Mouse (Mus musculus) gastrocnemius, adult 2 months (tissue): Measurements from ENCODE around the gene Pdia4. TPM values are rescaled to one million over a fixed set of nuclear protein-coding genes. Genes with fewer than 3 reads are reported as not detected.
"Not testable (repeated sequence)": the region's sequence is repeated elsewhere in the genome, so short reads cannot be mapped to it uniquely, and the experiment has no call there.

Experiments used
- DNase-seq: peaks from one replicate; pipeline ENCODE4 v3.0.0; 2022
- H3K27ac ChIP-seq: fragments of 200-600 bp; 2 replicates; pipeline ENCODE4 v1.8.1; 2022; ENCODE audit warnings: mild to moderate bottlenecking
- H3K4me3 ChIP-seq: fragments of 200-600 bp; 2 replicates; pipeline ENCODE4 v1.8.1; 2022; ENCODE audit warnings: mild to moderate bottlenecking, moderate library complexity
- intact Hi-C: fragments of 180-260 bp; cut with DNase I; formaldehyde crosslinking; loops from one replicate; pipeline ENCODE4 v1.15.1; 2025
- microRNA-seq: library from miRNA; unstranded; fragments of <30 nt; microRNA quantifications from one replicate; pipeline ENCODE4 v1.2.0, GENCODE M21; 2021
- total RNA-seq, 2 experiments: library from RNA; stranded (reverse); gene quantifications; 2 replicates each; pipeline ENCODE4 v1.2.3; 2021

Gene Pdia4
- total RNA-seq, 2 experiments from 2014 or later: 11.2 to 18.9 TPM

DNA sequence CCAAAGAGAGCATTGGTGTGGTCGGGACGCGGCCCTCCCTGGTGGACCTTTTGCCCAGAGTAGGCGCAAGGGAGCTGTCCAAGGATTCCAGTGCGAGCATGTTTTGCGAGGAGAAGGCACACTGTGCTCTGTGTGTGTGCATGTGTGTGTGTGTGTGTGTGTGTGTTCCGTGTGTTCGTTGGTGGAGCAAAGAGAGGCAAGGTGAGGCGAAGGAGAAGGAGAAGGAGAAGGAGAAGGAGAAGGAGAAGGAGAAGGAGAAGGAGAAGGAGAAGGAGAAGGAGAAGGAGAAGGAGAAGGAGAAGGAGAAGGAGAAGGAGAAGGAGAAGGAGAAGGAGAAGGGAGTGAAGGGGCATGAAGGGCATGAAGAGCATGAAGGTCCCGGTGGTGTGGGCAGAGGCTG is 50.5 kb downstream of the Pdia4 start:
- H3K4me3 ChIP-seq, H3K27ac ChIP-seq, DNase-seq, intact Hi-C loops: not testable (repeated sequence)

DNA sequence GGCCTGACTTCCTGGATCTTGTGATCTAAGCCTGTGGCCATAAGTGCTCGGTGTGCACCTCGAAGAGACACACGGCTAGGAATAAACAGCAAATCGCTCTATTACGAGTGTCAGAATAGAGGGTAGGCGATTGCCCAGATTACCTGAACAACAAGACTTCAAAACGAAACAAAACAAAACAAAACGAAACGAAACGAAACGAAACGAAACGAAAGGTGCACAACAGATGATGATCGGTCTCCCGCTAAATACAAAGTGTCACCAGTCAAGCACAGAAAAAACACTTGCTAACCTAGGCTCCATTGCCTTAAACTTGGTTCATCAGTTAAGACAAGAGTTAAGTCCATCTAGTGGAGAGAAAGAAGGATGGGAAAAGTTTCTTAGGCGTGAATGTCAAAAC is 53.8 kb downstream of the Pdia4 start:
- H3K27ac ChIP-seq, DNase-seq, H3K4me3 ChIP-seq, intact Hi-C loops: not testable (repeated sequence)

DNA sequence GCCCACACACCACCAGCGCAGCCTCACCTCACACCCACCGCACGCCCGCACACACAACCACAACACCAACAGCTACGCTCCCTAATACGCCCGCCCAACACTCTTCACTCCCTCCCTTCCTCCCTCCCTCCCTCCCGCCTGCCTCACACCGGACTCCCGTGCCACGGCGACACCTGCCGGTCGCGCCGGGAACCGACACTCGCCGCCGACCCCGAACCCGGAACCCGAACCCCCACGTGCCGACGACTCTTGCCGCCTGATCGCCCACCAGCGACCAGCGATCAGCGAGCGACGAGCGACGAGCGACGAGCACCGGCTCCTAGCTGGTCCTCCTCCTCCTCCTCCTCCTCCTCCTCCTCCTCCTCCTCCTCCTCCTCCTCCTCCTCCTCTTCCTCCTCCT is 55.4 kb downstream of the Pdia4 start:
- peak overlapping the region; percentile 40; the same call in 1 of the 2 replicates for H3K4me3 ChIP-seq
- intact Hi-C loops, H3K27ac ChIP-seq: not testable (repeated sequence)
- DNase-seq: peak; percentile 62

DNA sequence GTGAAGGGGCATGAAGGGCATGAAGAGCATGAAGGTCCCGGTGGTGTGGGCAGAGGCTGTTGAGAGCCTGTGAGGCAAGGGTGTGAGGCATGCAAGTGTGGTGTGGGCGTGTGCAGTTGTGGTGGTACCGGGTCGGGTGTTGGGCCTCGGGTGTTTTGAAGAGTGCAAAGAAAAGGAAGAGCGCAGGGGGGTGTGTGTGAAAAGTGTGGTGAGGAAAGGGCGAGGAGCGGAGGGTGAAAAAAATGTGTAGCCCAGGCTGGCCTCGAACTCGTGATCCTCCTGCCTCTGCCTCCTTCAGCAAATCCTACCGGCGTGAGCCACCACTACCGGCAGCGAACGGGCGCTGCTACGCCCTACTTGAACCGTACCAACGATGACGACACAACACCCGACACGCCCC is 55.8 kb downstream of the Pdia4 start:
- H3K4me3 ChIP-seq, intact Hi-C loops, DNase-seq, H3K27ac ChIP-seq: not testable (repeated sequence)

DNA sequence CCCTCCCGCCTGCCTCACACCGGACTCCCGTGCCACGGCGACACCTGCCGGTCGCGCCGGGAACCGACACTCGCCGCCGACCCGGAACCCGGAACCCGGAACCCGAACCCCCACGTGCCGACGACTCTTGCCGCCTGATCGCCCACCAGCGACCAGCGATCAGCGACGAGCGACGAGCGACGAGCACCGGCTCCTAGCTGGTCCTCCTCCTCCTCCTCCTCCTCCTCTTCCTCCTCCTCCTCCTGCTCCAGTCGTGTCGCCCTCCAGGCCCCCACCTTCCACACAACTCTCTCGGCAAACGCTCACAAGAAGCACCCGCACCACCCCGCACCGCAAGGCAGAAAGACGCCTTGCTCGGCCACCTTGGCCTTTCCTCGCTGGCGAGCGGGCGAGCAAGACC is 60.1 kb downstream of the Pdia4 start:
- H3K27ac ChIP-seq, H3K4me3 ChIP-seq, DNase-seq, intact Hi-C loops: not testable (repeated sequence)

DNA sequence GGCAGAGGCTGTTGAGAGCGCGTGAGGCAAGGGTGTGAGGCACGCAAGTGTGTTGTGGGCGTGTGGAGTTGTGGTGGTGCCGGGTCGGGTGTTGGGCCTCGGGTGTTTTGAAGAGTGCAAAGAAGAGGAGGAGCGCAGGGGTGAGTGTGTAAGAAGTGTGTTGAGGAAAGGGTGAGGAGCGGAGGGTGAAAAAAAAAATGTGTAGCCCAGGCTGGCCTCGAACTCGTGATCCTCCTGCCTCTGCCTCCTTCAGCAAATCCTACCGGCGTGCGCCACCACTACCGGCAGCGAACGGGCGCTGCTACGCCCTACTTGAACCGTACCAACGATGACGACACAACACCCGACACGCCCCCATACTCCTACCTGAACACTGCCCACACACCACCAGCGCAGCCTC is 64.9 kb downstream of the Pdia4 start:
- H3K27ac ChIP-seq, intact Hi-C loops: not testable (repeated sequence)
- peak; percentile 87 for DNase-seq
- peak overlapping the region; percentile 44 for H3K4me3 ChIP-seq

DNA sequence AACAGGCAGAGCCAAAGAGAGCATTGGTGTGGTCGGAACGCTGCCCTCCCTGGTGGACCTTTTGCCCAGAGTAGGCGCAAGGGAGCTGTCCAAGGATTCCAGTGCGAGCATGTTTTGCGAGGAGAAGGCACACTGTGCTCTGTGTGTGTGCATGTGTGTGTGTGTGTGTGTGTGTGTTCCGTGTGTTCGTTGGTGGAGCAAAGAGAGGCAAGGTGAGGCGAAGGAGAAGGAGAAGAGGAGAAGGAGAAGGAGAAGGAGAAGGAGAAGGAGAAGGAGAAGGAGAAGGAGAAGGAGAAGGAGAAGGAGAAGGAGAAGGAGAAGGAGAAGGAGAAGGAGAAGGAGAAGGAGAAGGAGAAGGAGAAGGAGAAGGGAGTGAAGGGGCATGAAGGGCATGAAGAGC is 65.3 kb downstream of the Pdia4 start:
- DNase-seq, H3K27ac ChIP-seq, H3K4me3 ChIP-seq, intact Hi-C loops: not testable (repeated sequence)

Small RNA genes lying within 50 kb of the gene (microRNA-seq; reads per million reads assigned to microRNA genes)
- gene Mir704: not detected

Other genes starting within 250 kb of the Pdia4 start
- 1 to 10 TPM; 6.6 to 7.4 TPM for gene Ezh2, start 218.1 kb downstream of the Pdia4 start, total RNA-seq
- 1 to 10 TPM in 1 of 2 experiments, under 1 TPM in 1; 0.42 to 1.2 TPM for gene Zfp786, start 17.4 kb upstream of the Pdia4 start, total RNA-seq
- 1 to 10 TPM; 5.7 to 6.5 TPM for gene Zfp398, start 22.2 kb upstream of the Pdia4 start, total RNA-seq
- 1 to 10 TPM; 6.1 to 6.6 TPM for gene Zfp282, start 63.8 kb upstream of the Pdia4 start, total RNA-seq
- 1 to 10 TPM; 7.8 to 10.0 TPM for gene Zfp212, start 107.0 kb upstream of the Pdia4 start, total RNA-seq
- gene Zfp956, start 140.0 kb upstream of the Pdia4 start, total RNA-seq: 1 to 10 TPM; 5.2 to 7.6 TPM
- gene Zfp777, start 235.5 kb upstream of the Pdia4 start, total RNA-seq: 10 to 100 TPM; 18.3 to 20.4 TPM